Mouse (Mus musculus): ENCODE results near the gene Mrgprb2. TPM values are rescaled to one million over a fixed set of nuclear protein-coding genes. Genes with fewer than 3 reads are reported as not detected.

Gene Mrgprb2
- total RNA-seq (2023): not detected in 2 replicates

DNA sequence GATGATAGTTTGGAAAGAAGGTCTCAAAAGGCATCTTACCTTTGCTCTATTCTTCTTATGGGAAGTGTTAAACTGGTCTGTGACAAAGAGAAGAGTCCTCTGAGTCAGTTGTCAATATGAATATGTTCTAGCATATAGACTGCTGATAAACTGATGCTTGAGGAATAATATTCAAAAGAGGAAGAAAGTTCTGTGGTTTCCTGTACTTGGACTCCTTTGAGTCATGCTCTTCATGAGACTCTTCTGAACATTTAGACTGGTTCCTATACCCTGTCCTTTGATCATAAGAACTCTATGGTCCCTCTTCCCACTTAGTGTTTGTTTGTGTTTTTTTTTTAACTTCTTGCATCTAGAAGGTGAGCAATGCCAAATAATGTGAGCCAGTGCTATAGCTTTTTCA, at the start of gene Mrgprb2:
Gene Mrgprb2, minus strand, starts transcription at position 101 of the 400 bp plus-strand sequence.

Other genes with a start within 250 kb of the Mrgprb2 start
- not detected in 2 replicates for gene Mrgprb8, start 169.6 kb downstream of the Mrgprb2 start, total RNA-seq (2023)
- not detected in 2 replicates for gene Mrgprb1, start 101.7 kb downstream of the Mrgprb2 start, total RNA-seq (2023)
- gene Mrgprx2, start 58.8 kb downstream of the Mrgprb2 start, total RNA-seq (2023): not detected in 2 replicates
- gene Mrgprb3, start 85.7 kb upstream of the Mrgprb2 start, total RNA-seq (2023): not detected in 2 replicates
- gene Zdhhc13, start 230.9 kb upstream of the Mrgprb2 start, total RNA-seq (2023): 20.4 and 23.8 TPM in 2 replicates